ENCODE assay signal across 37 mouse cellular contexts in genomic region chr3:107272433-107272832, GRCm38 (mm10). TPM values are rescaled to one million over a fixed set of nuclear protein-coding genes. Genes with fewer than 3 reads are reported as not detected.
A peak's percentile ranks its signal among the peaks of the same experiment; 100 is the strongest.
DNase-seq lines count a peak whose midpoint lies in the region; ATAC-seq lines count a peak whose summit lies in the region.
"Had no signal": no experiment of that assay in that cellular context is flagged by ENCODE, and none has a peak within 500 bp of the region (broad histone marks: within the 10 kb centered on the region; RNA-seq: fewer than 3 reads in every experiment).

No protein-coding gene starts in this region.

- no peaks in the 10 kb centered on the region for H3K36me3 ChIP-seq in heart, embryonic 13.5 days
- H3K36me3 ChIP-seq in midbrain, embryonic 11.5 days (ENCODE audit: control insufficient read depth, insufficient read depth, low read length), result no peaks in the 10 kb centered on the region
- no peaks in the 10 kb centered on the region for H3K36me3 ChIP-seq in midbrain, embryonic 13.5 days
- no peaks in the 10 kb centered on the region for H3K36me3 ChIP-seq in liver, embryonic 13.5 days
- H3K36me3 ChIP-seq: forebrain, embryonic 10.5 days; hindbrain, embryonic 12.5 days; hindbrain, embryonic 15.5 days had no signal

- no peaks in the 10 kb centered on the region for H3K9me3 ChIP-seq in heart, embryonic 13.5 days
- H3K9me3 ChIP-seq in midbrain, embryonic 11.5 days (ENCODE audit: control insufficient read depth, low read length), result no peaks in the 10 kb centered on the region
- H3K9me3 ChIP-seq in midbrain, embryonic 13.5 days, result no peaks in the 10 kb centered on the region
- no peaks in the 10 kb centered on the region for H3K9me3 ChIP-seq in liver, embryonic 13.5 days (replicated peaks)
- H3K9me3 ChIP-seq: forebrain, embryonic 10.5 days; forebrain, embryonic 13.5 days; hindbrain, embryonic 12.5 days; hindbrain, embryonic 15.5 days had no signal

- no peak overlapping the region for H3K4me3 ChIP-seq in heart, embryonic 13.5 days
- H3K4me3 ChIP-seq in midbrain, embryonic 11.5 days (ENCODE audit: low read depth, low read length), result no peak overlapping the region
- H3K4me3 ChIP-seq in midbrain, embryonic 13.5 days (replicated peaks), result no peak overlapping the region
- H3K4me3 ChIP-seq in liver, embryonic 13.5 days (replicated peaks), result no peak overlapping the region
- H3K4me3 ChIP-seq: forebrain, embryonic 10.5 days; forebrain, embryonic 13.5 days; heart, adult 2 months; hindbrain, embryonic 12.5 days; hindbrain, embryonic 15.5 days had no signal

- H3K27ac ChIP-seq in heart, embryonic 13.5 days (replicated peaks), result no peak overlapping the region
- no peak overlapping the region for H3K27ac ChIP-seq in midbrain, embryonic 11.5 days (ENCODE audit: low read depth, low read length)
- no peak overlapping the region for H3K27ac ChIP-seq in midbrain, embryonic 13.5 days
- H3K27ac ChIP-seq in liver, embryonic 13.5 days, result no peak overlapping the region
- H3K27ac ChIP-seq: forebrain, embryonic 10.5 days; forebrain, embryonic 13.5 days; hindbrain, embryonic 12.5 days; hindbrain, embryonic 15.5 days had no signal

- ATAC-seq in heart, embryonic 13.5 days (ENCODE audit: extremely low read depth, insufficient number of reproducible peaks, low FRiP score, low TSS enrichment), result peak; percentile 25; the same call in 1 of the 2 replicates
- ATAC-seq in midbrain, embryonic 11.5 days (ENCODE audit: low FRiP score), result no peak
- no peak for ATAC-seq in midbrain, embryonic 13.5 days
- ATAC-seq in liver, embryonic 13.5 days (ENCODE audit: low read depth), result peak; percentile 51
- peak; percentile 71 for ATAC-seq in megakaryocyte-erythroid progenitor cell, adult 5-6 weeks (replicated peaks; ENCODE audit: low FRiP score, low TSS enrichment, poor library complexity, severe bottlenecking)
- ATAC-seq: CD4-positive, CD25-positive, alpha-beta regulatory T cell, adult 4 months; forebrain, embryonic 13.5 days; forebrain, embryonic 16.5 days; Patski had no signal

- no peak for DNase-seq in heart, adult 9 months (ENCODE audit: low spot score in 2 of 2)
- DNase-seq in midbrain, embryonic 11.5 days (ENCODE audit: low spot score, missing footprints), result peak; percentile 62
- DNase-seq in liver, embryonic 13.5 days, result no peak
- no peak for DNase-seq in left cerebral cortex, adult 9 months (ENCODE audit: low spot score in 2 of 2)
- DNase-seq in adrenal gland, postnatal 4 days (ENCODE audit: low spot score in 2 of 2), result no peak
- DNase-seq: adrenal gland, postnatal 10 days; adrenal gland, postnatal 36 days; cerebellum, adult 11-12 months; cerebellum, adult 8-10 months; cerebellum, postnatal 10 days; cerebellum, postnatal 36 days; embryo, embryonic 11 days; gastrocnemius, postnatal 10 days; gastrocnemius, postnatal 36 days; heart, adult 2 months had no signal

- no peaks in the 10 kb centered on the region for H3K4me1 ChIP-seq in heart, embryonic 13.5 days
- H3K4me1 ChIP-seq in midbrain, embryonic 11.5 days (ENCODE audit: control insufficient read depth, insufficient read depth, low read length), result no peaks in the 10 kb centered on the region
- no peaks in the 10 kb centered on the region for H3K4me1 ChIP-seq in midbrain, embryonic 13.5 days (replicated peaks)
- peaks cover 8% of the 10 kb centered on the region; the same call in 1 of the 2 replicates for H3K4me1 ChIP-seq in liver, embryonic 13.5 days (replicated peaks)
- H3K4me1 ChIP-seq: forebrain, embryonic 10.5 days; forebrain, embryonic 13.5 days; hindbrain, embryonic 12.5 days; hindbrain, embryonic 15.5 days had no signal

- WGBS in heart, embryonic 13.5 days, result 76% methylated on average over 3 of the region's 3 CpGs
- WGBS in midbrain, embryonic 11.5 days, result 90% methylated on average over 3 of the region's 3 CpGs
- WGBS in midbrain, embryonic 13.5 days, result 90% methylated on average over 3 of the region's 3 CpGs
- WGBS in liver, embryonic 13.5 days (ENCODE audit: insufficient replicate concordance), result 43% methylated on average over 3 of the region's 3 CpGs

- H3K27me3 ChIP-seq in heart, embryonic 13.5 days (replicated peaks), result peaks cover 6% of the 10 kb centered on the region
- no peaks in the 10 kb centered on the region for H3K27me3 ChIP-seq in midbrain, embryonic 11.5 days (ENCODE audit: control insufficient read depth, insufficient read depth, low read length)
- H3K27me3 ChIP-seq in midbrain, embryonic 13.5 days, result no peaks in the 10 kb centered on the region
- 0 out of 2 replicates have a peak, but pooled peaks cover 4% of the 10 kb centered on the region for H3K27me3 ChIP-seq in liver, embryonic 13.5 days
- H3K27me3 ChIP-seq: forebrain, embryonic 13.5 days; hindbrain, embryonic 15.5 days; Patski had no signal

- no peak overlapping the region for H3K9ac ChIP-seq in heart, embryonic 13.5 days
- no peak overlapping the region for H3K9ac ChIP-seq in midbrain, embryonic 11.5 days (ENCODE audit: low read length)
- H3K9ac ChIP-seq in midbrain, embryonic 13.5 days (replicated peaks), result no peak overlapping the region
- H3K9ac ChIP-seq in liver, embryonic 13.5 days, result no peak overlapping the region
- H3K9ac ChIP-seq: forebrain, embryonic 13.5 days; hindbrain, embryonic 12.5 days; hindbrain, embryonic 15.5 days had no signal

- H3K4me2 ChIP-seq in heart, embryonic 13.5 days, result no peak overlapping the region
- no peak overlapping the region for H3K4me2 ChIP-seq in midbrain, embryonic 11.5 days
- H3K4me2 ChIP-seq in midbrain, embryonic 13.5 days (replicated peaks), result no peak overlapping the region
- H3K4me2 ChIP-seq in liver, embryonic 13.5 days, result no peak overlapping the region
- H3K4me2 ChIP-seq: forebrain, embryonic 13.5 days; hindbrain, embryonic 12.5 days; hindbrain, embryonic 15.5 days had no signal

RNA-seq across cellular contexts. Expression of gene Lamtor5, which starts 6.2 kb away (rescaled TPM):
- 149 and 173 TPM in 2 replicates for polyA plus RNA-seq in heart, embryonic 13.5 days (2015; fragmentation: Nextera tagmentation; extraction: Ambion mirVana)
- 195 and 198 TPM in 2 replicates for polyA plus RNA-seq in midbrain, embryonic 11.5 days (2014; fragmentation: Nextera tagmentation; extraction: Ambion mirVana)
- polyA plus RNA-seq in midbrain, embryonic 13.5 days (2015; fragmentation: Nextera tagmentation; extraction: Ambion mirVana), result 203 and 216 TPM in 2 replicates
- polyA plus RNA-seq in liver, embryonic 13.5 days (2015; fragmentation: Nextera tagmentation; extraction: Ambion mirVana), result 118 and 131 TPM in 2 replicates
- 115 and 118 TPM in 2 replicates for total RNA-seq in megakaryocyte-erythroid progenitor cell, adult 5-6 weeks (2014; fragmentation: Nextera tagmentation)
- total RNA-seq in megakaryocyte-erythroid progenitor cell, adult 5-6 weeks (2017), result 39.0 and 43.0 TPM in 2 replicates
- 10 to 100 TPM; 67.1 to 72.7 TPM for total RNA-seq in adrenal gland, postnatal 4 days (2021)

RNA-seq across cellular contexts. Expression of gene Slc16a4, which starts 18.6 kb away (rescaled TPM):
- 1.6 TPM in 2 replicates for polyA plus RNA-seq in heart, embryonic 13.5 days (2015; fragmentation: Nextera tagmentation; extraction: Ambion mirVana)
- 1.8 and 2.2 TPM in 2 replicates for polyA plus RNA-seq in midbrain, embryonic 11.5 days (2014; fragmentation: Nextera tagmentation; extraction: Ambion mirVana)
- polyA plus RNA-seq in midbrain, embryonic 13.5 days (2015; fragmentation: Nextera tagmentation; extraction: Ambion mirVana), result 2.1 and 2.3 TPM in 2 replicates
- 0.59 and 0.67 TPM in 2 replicates for polyA plus RNA-seq in liver, embryonic 13.5 days (2015; fragmentation: Nextera tagmentation; extraction: Ambion mirVana)
- 0.47 TPM in 1 of 2 replicates, not detected in the other for total RNA-seq in megakaryocyte-erythroid progenitor cell, adult 5-6 weeks (2014; fragmentation: Nextera tagmentation)
- total RNA-seq in megakaryocyte-erythroid progenitor cell, adult 5-6 weeks (2017), result not detected in 2 replicates
- total RNA-seq in adrenal gland, postnatal 4 days (2021), result 1 to 10 TPM in 1 of 2 experiments, under 1 TPM in 1; 0.87 to 2.7 TPM
- total RNA-seq: granulocyte monocyte progenitor cell, adult 5-6 weeks; hematopoietic stem cell, adult 5-6 weeks had no signal

RNA-seq across cellular contexts. Expression of gene Prok1, which starts 32.9 kb away (rescaled TPM):
- not detected in 2 replicates for polyA plus RNA-seq in heart, embryonic 13.5 days (2015; fragmentation: Nextera tagmentation; extraction: Ambion mirVana)
- polyA plus RNA-seq in midbrain, embryonic 11.5 days (2014; fragmentation: Nextera tagmentation; extraction: Ambion mirVana), result 0.07 TPM in 1 of 2 replicates, not detected in the other
- polyA plus RNA-seq in midbrain, embryonic 13.5 days (2015; fragmentation: Nextera tagmentation; extraction: Ambion mirVana), result not detected in 2 replicates
- not detected in 2 replicates for polyA plus RNA-seq in liver, embryonic 13.5 days (2015; fragmentation: Nextera tagmentation; extraction: Ambion mirVana)
- not detected in 2 replicates for total RNA-seq in megakaryocyte-erythroid progenitor cell, adult 5-6 weeks (2014; fragmentation: Nextera tagmentation)
- total RNA-seq in megakaryocyte-erythroid progenitor cell, adult 5-6 weeks (2017), result not detected in 2 replicates
- total RNA-seq in adrenal gland, postnatal 4 days (2021), result 10 to 100 TPM in 1 of 2 experiments, under 1 TPM in 1; 0.25 to 10.2 TPM
- total RNA-seq: gastrocnemius, adult 18-20 months; gastrocnemius, postnatal 36 days; granulocyte monocyte progenitor cell, adult 5-6 weeks; heart, adult 2 months; heart, postnatal 25 days; hematopoietic stem cell, adult 5-6 weeks had no signal
- polyA plus RNA-seq: C2C12; CD4-positive, CD25-positive, alpha-beta regulatory T cell, adult 4 months; embryonic facial prominence, embryonic 11.5 days; embryonic facial prominence, embryonic 14.5 days; forebrain, embryonic 10.5 days; forebrain, embryonic 13.5 days; heart, adult 2 months; heart, embryonic 14.5 days; heart, postnatal 0 days; hindbrain, embryonic 12.5 days; hindbrain, embryonic 15.5 days; intestine, embryonic 14.5 days; Patski had no signal

RNA-seq across cellular contexts. Expression of gene A630076J17Rik, which starts 42.0 kb away (rescaled TPM):
- polyA plus RNA-seq in heart, embryonic 13.5 days (2015; fragmentation: Nextera tagmentation; extraction: Ambion mirVana), result not detected in 2 replicates
- not detected in 2 replicates for polyA plus RNA-seq in midbrain, embryonic 11.5 days (2014; fragmentation: Nextera tagmentation; extraction: Ambion mirVana)
- not detected in 2 replicates for polyA plus RNA-seq in midbrain, embryonic 13.5 days (2015; fragmentation: Nextera tagmentation; extraction: Ambion mirVana)
- polyA plus RNA-seq in liver, embryonic 13.5 days (2015; fragmentation: Nextera tagmentation; extraction: Ambion mirVana), result not detected in 2 replicates
- not detected in 2 replicates for total RNA-seq in megakaryocyte-erythroid progenitor cell, adult 5-6 weeks (2014; fragmentation: Nextera tagmentation)
- not detected in 2 replicates for total RNA-seq in megakaryocyte-erythroid progenitor cell, adult 5-6 weeks (2017)
- total RNA-seq in adrenal gland, postnatal 4 days (2021), result not detected
- total RNA-seq: adrenal gland, adult 18-20 months; adrenal gland, postnatal 36 days; gastrocnemius, adult 18-20 months; gastrocnemius, postnatal 10 days; gastrocnemius, postnatal 36 days; granulocyte monocyte progenitor cell, adult 5-6 weeks; heart, adult 2 months; heart, postnatal 25 days; hematopoietic stem cell, adult 5-6 weeks had no signal
- polyA plus RNA-seq: CD4-positive, CD25-positive, alpha-beta regulatory T cell, adult 4 months; cortical plate, adult 2 months; embryonic facial prominence, embryonic 14.5 days; forebrain, embryonic 10.5 days; forebrain, embryonic 13.5 days; forebrain, embryonic 16.5 days; hindbrain, embryonic 12.5 days; intestine, embryonic 14.5 days; Patski had no signal

RNA-seq across cellular contexts. Expression of gene Cym, which starts 50.9 kb away (rescaled TPM):
- polyA plus RNA-seq in heart, embryonic 13.5 days (2015; fragmentation: Nextera tagmentation; extraction: Ambion mirVana), result 1.0 and 7.4 TPM in 2 replicates
- polyA plus RNA-seq in midbrain, embryonic 11.5 days (2014; fragmentation: Nextera tagmentation; extraction: Ambion mirVana), result not detected in 2 replicates
- polyA plus RNA-seq in midbrain, embryonic 13.5 days (2015; fragmentation: Nextera tagmentation; extraction: Ambion mirVana), result 0.27 and 4.2 TPM in 2 replicates
- polyA plus RNA-seq in liver, embryonic 13.5 days (2015; fragmentation: Nextera tagmentation; extraction: Ambion mirVana), result 3.1 and 6.4 TPM in 2 replicates
- not detected in 2 replicates for total RNA-seq in megakaryocyte-erythroid progenitor cell, adult 5-6 weeks (2014; fragmentation: Nextera tagmentation)
- total RNA-seq in megakaryocyte-erythroid progenitor cell, adult 5-6 weeks (2017), result not detected in 2 replicates
- total RNA-seq in adrenal gland, postnatal 4 days (2021), result 1 to 10 TPM in 1 of 2 experiments, under 1 TPM in 1; 0.31 to 2.1 TPM
- total RNA-seq: gastrocnemius, adult 18-20 months; gastrocnemius, postnatal 36 days; granulocyte monocyte progenitor cell, adult 5-6 weeks; heart, adult 2 months; hematopoietic stem cell, adult 5-6 weeks had no signal
- polyA plus RNA-seq: C2C12; embryonic facial prominence, embryonic 11.5 days; embryonic facial prominence, embryonic 14.5 days; forebrain, embryonic 10.5 days; forebrain, embryonic 16.5 days; hindbrain, embryonic 12.5 days; Patski had no signal

Comparison
In these comparisons a context has a peak if more than half of its experiments do, and no peak if none do; other contexts are left out.
1. ATAC-seq: peak in heart, embryonic 13.5 days (single experiment), liver, embryonic 13.5 days (single experiment) and megakaryocyte-erythroid progenitor cell, adult 5-6 weeks (single experiment); none in midbrain, embryonic 11.5 days (single experiment) and midbrain, embryonic 13.5 days (single experiment).